Mouse (Mus musculus) lung, adult 18-20 months (tissue): Measurements from ENCODE around the gene Mfrp.

Experiments used
- DNase-seq, 2 experiments: peaks; one replicate each; pipeline ENCODE4 v3.0.0; 2022; ENCODE audit warnings: mixed read lengths in 2 of 2

Gene Mfrp

GRCm38 (mm10) chr9:44078955-44079756 is 22.4 kb upstream of the Mfrp start:
- peak; percentile 89 to 93 for DNase-seq

- DNase-seq: no peak
Measured at GRCm38 (mm10) chr9:44079997-44080780, 21.3 kb upstream of the Mfrp start.

GRCm38 (mm10) chr9:44080953-44081352 is 20.6 kb upstream of the Mfrp start:
- DNase-seq: no peak

- DNase-seq: no peak
Measured at GRCm38 (mm10) chr9:44081581-44081980, 19.9 kb upstream of the Mfrp start.

GRCm38 (mm10) chr9:44082266-44082665 is 19.3 kb upstream of the Mfrp start:
- DNase-seq: no peak

- no peak for DNase-seq
Measured at GRCm38 (mm10) chr9:44083392-44084121, 18.0 kb upstream of the Mfrp start.

GRCm38 (mm10) chr9:44084236-44084635 is 17.3 kb upstream of the Mfrp start:
- no peak for DNase-seq

GRCm38 (mm10) chr9:44084659-44085229 is 16.8 kb upstream of the Mfrp start:
- peak; percentile 93 to 96 for DNase-seq

- DNase-seq: no peak
Measured at GRCm38 (mm10) chr9:44085276-44085675, 16.3 kb upstream of the Mfrp start.

GRCm38 (mm10) chr9:44085741-44086665 is 15.5 kb upstream of the Mfrp start:
- DNase-seq: peak; percentile 59 to 71

- no peak for DNase-seq
Measured at GRCm38 (mm10) chr9:44086960-44087359, 14.6 kb upstream of the Mfrp start.

GRCm38 (mm10) chr9:44087761-44088455 is 13.6 kb upstream of the Mfrp start:
- DNase-seq: peak in 1 of 2 experiments; percentile 47

GRCm38 (mm10) chr9:44088877-44089608 is 12.5 kb upstream of the Mfrp start:
- DNase-seq: no peak

- DNase-seq: peak; percentile 81 to 87
Measured at GRCm38 (mm10) chr9:44093612-44094503, 7.7 kb upstream of the Mfrp start.

- DNase-seq: no peak
Measured at GRCm38 (mm10) chr9:44094737-44095136, 6.8 kb upstream of the Mfrp start.

GRCm38 (mm10) chr9:44095781-44096180 is 5.7 kb upstream of the Mfrp start:
- no peak for DNase-seq

GRCm38 (mm10) chr9:44096536-44096935 is 5.0 kb upstream of the Mfrp start:
- DNase-seq: no peak

- peak in 1 of 2 experiments; percentile 17 for DNase-seq
Measured at GRCm38 (mm10) chr9:44104881-44105280, 3.4 kb downstream of the Mfrp start.

GRCm38 (mm10) chr9:44105781-44106180 is 4.3 kb downstream of the Mfrp start:
- DNase-seq: peak in 1 of 2 experiments; percentile 39
